Mouse (Mus musculus) stomach, embryonic 14.5 days (tissue): ENCODE data around the gene Isy1. TPM values are rescaled to one million over a fixed set of nuclear protein-coding genes. Genes with fewer than 3 reads are reported as not detected.

Source experiments
- ATAC-seq: fragments of 200-750 bp; cut with Nextera tagmentation; 2 replicates; pipeline ENCODE4 v1.8.0; 2017; ENCODE audit warnings: low read depth, moderate TSS enrichment; ENCODE audit not compliant: insufficient number of reproducible peaks, insufficient read depth, low FRiP score
- H3K27ac ChIP-seq: fragments of 300-500 bp; sonication (generic); 2 replicates; pipeline ENCODE4 v1.5.1; 2014; ENCODE audit warnings: mild to moderate bottlenecking, low read length, moderate library complexity, mixed read lengths
- H3K27me3 ChIP-seq: fragments of 300-500 bp; sonication (generic); 2 replicates; pipeline ENCODE4 v1.6.1; 2014; ENCODE audit warnings: low read length, control low read depth, mixed read lengths; ENCODE audit not compliant: control insufficient read depth, insufficient read depth
- H3K36me3 ChIP-seq: fragments of 300-500 bp; sonication (generic); 2 replicates; pipeline ENCODE4 v1.6.1; 2014; ENCODE audit warnings: mild to moderate bottlenecking, control low read depth, low read length, moderate library complexity, mixed read lengths; ENCODE audit not compliant: control insufficient read depth, insufficient read depth
- H3K4me1 ChIP-seq: fragments of 300-500 bp; sonication (generic); 2 replicates; pipeline ENCODE4 v1.6.1; 2014; ENCODE audit warnings: low read length, control low read depth, mixed read lengths; ENCODE audit not compliant: control insufficient read depth, insufficient read depth
- H3K4me2 ChIP-seq: fragments of 300-500 bp; sonication (generic); replicated peaks from 2 replicates; pipeline ENCODE4 v1.6.1; 2014; ENCODE audit warnings: low read depth, low read length, control low read depth
- H3K4me3 ChIP-seq: fragments of 300-500 bp; sonication (generic); 2 replicates; pipeline ENCODE4 v1.5.1; 2014; ENCODE audit warnings: low read depth, low read length, control low read depth
- H3K9ac ChIP-seq: fragments of 300-500 bp; sonication (generic); replicated peaks from 2 replicates; pipeline ENCODE4 v1.6.1; 2014; ENCODE audit warnings: low read depth, mild to moderate bottlenecking, control low read depth, low read length, moderate library complexity, mixed read lengths
- H3K9me3 ChIP-seq: fragments of 300-500 bp; sonication (generic); 2 replicates; pipeline ENCODE4 v1.6.1; 2016; ENCODE audit warnings: low read depth, low read length, control low read depth; ENCODE audit not compliant: control insufficient read depth
- WGBS: fragments of 180-500 bp; shearing (Covaris S2); extraction: QIAGEN DNeasy Blood & Tissue Kit; methylation state at CpG from one replicate; pipeline ENCODE4 v1.1.7; 2014; 5-methylcytosine and 5-hydroxymethylcytosine counted together
- polyA plus RNA-seq: library from polyadenylated mRNA; unstranded; fragments of >200 nt; fragmentation: Nextera tagmentation; extraction: Ambion mirVana; gene quantifications from 2 replicates; pipeline ENCODE4 v1.2.1, GENCODE M21; 2014

Isy1 gene
- polyA plus RNA-seq, 1 experiment from 2014 or later: 38.1 TPM

GRCm38 (mm10) chr6:87793821-87794510 is 44.6 kb downstream of the Isy1 start:
- ATAC-seq: no peak

GRCm38 (mm10) chr6:87791826-87792225 is 46.8 kb downstream of the Isy1 start:
- WGBS: 94% methylated on average over 5 of the region's 5 CpGs
- Histone ChIP-seq H3K4me1 (peaks cover 3% of the 10 kb centered on the region; the same call in 1 of the 2 replicates), H3K36me3 (peaks cover 10% of the 10 kb centered on the region), H3K9ac (no peak overlapping the region), H3K27ac (no peak overlapping the region), H3K9me3 (no peaks in the 10 kb centered on the region), H3K4me2 (no peak overlapping the region), H3K27me3 (no peaks in the 10 kb centered on the region), H3K4me3 (no peak overlapping the region)
- ATAC-seq: no peak

More at GRCm38 (mm10) chr6:87793821-87794510, 44.6 kb downstream of the Isy1 start:
- Histone ChIP-seq H3K36me3 (peaks cover 10% of the 10 kb centered on the region), H3K27ac (no peak overlapping the region), H3K4me2 (no peak overlapping the region), H3K9ac (no peak overlapping the region), H3K27me3 (no peaks in the 10 kb centered on the region), H3K9me3 (no peaks in the 10 kb centered on the region), H3K4me3 (no peak overlapping the region), H3K4me1 (peaks cover 6% of the 10 kb centered on the region; the same call in 1 of the 2 replicates)
- WGBS: 94% methylated on average over 10 of the region's 10 CpGs

- WGBS: 65% methylated on average over 7 of the region's 7 CpGs
- peak; percentile 83 for ATAC-seq
- H3K27me3 ChIP-seq: no peaks in the 10 kb centered on the region
- H3K36me3 ChIP-seq: peaks cover 10% of the 10 kb centered on the region
- H3K4me1 ChIP-seq: peaks cover 3% of the 10 kb centered on the region; the same call in 1 of the 2 replicates
- no peak overlapping the region for H3K4me3 ChIP-seq
- no peaks in the 10 kb centered on the region for H3K9me3 ChIP-seq
- no peak overlapping the region for H3K9ac ChIP-seq
- no peak overlapping the region for H3K27ac ChIP-seq
- no peak overlapping the region for H3K4me2 ChIP-seq
Measured at GRCm38 (mm10) chr6:87790779-87791480, 47.7 kb downstream of the Isy1 start.

- ATAC-seq: no peak
- no peak overlapping the region for H3K4me3 ChIP-seq
- WGBS: 88% methylated on average over 6 of the region's 6 CpGs
- H3K27ac ChIP-seq: peak overlapping the region; percentile 24; the same call in 1 of the 2 replicates
- H3K27me3 ChIP-seq: no peaks in the 10 kb centered on the region
- peaks cover 3% of the 10 kb centered on the region; the same call in 1 of the 2 replicates for H3K4me1 ChIP-seq
- H3K4me2 ChIP-seq: no peak overlapping the region
- no peaks in the 10 kb centered on the region for H3K9me3 ChIP-seq
- peaks cover 10% of the 10 kb centered on the region for H3K36me3 ChIP-seq
- H3K9ac ChIP-seq: no peak overlapping the region
Measured at GRCm38 (mm10) chr6:87789791-87790190, 48.8 kb downstream of the Isy1 start.

GRCm38 (mm10) chr6:87788896-87789587 is 49.6 kb downstream of the Isy1 start:
- Histone ChIP-seq H3K4me1 (peaks cover 3% of the 10 kb centered on the region; the same call in 1 of the 2 replicates), H3K36me3 (peaks cover 10% of the 10 kb centered on the region), H3K4me3 (no peak overlapping the region), H3K4me2 (no peak overlapping the region), H3K9ac (no peak overlapping the region), H3K27me3 (no peaks in the 10 kb centered on the region), H3K9me3 (no peaks in the 10 kb centered on the region), H3K27ac (peak overlapping the region; percentile 24; the same call in 1 of the 2 replicates)
- peak; percentile 59; the same call in 1 of the 2 replicates for ATAC-seq
- WGBS: 30% methylated on average over 5 of the region's 5 CpGs

- Histone ChIP-seq H3K27me3 (no peaks in the 10 kb centered on the region), H3K36me3 (peaks cover 10% of the 10 kb centered on the region), H3K9me3 (no peaks in the 10 kb centered on the region), H3K4me3 (no peak overlapping the region), H3K4me1 (peaks cover 3% of the 10 kb centered on the region; the same call in 1 of the 2 replicates), H3K4me2 (no peak overlapping the region), H3K27ac (no peak overlapping the region; the same call in 1 of the 2 replicates), H3K9ac (no peak overlapping the region)
- 89% methylated on average over 9 of the region's 9 CpGs for WGBS
- ATAC-seq: no peak
Measured at GRCm38 (mm10) chr6:87788266-87788895, 50.2 kb downstream of the Isy1 start.

- 83% methylated on average over 6 of the region's 6 CpGs for WGBS
Measured at GRCm38 (mm10) chr6:87787108-87787890, 51.3 kb downstream of the Isy1 start.

More at GRCm38 (mm10) chr6:87787108-87787890, 51.3 kb downstream of the Isy1 start:
- no peaks in the 10 kb centered on the region for H3K27me3 ChIP-seq
- H3K4me1 ChIP-seq: peaks cover 3% of the 10 kb centered on the region; the same call in 1 of the 2 replicates
- H3K9ac ChIP-seq: no peak overlapping the region
- H3K9me3 ChIP-seq: no peaks in the 10 kb centered on the region
- H3K27ac ChIP-seq: no peak overlapping the region
- no peak overlapping the region for H3K4me2 ChIP-seq
- no peak for ATAC-seq
- H3K4me3 ChIP-seq: no peak overlapping the region
- H3K36me3 ChIP-seq: peaks cover 9% of the 10 kb centered on the region; the same call in 1 of the 2 replicates
